Mouse (Mus musculus) heart, adult 2 months (tissue): ENCODE data around the gene Tspan6.

Experiments
- CTCF ChIP-seq: fragments of 200-600 bp; IDR thresholded peaks from 2 replicates; pipeline ENCODE4 v1.8.1; 2022; ENCODE audit warnings: antibody characterized with exemption, mild to moderate bottlenecking, moderate library complexity
- POLR2A ChIP-seq: fragments of 200-500 bp; IDR thresholded peaks from 2 replicates; pipeline ENCODE4 v1.6.1; 2011; ENCODE audit warnings: mild to moderate bottlenecking, low read depth, low read length, control low read depth; ENCODE audit not compliant: insufficient read depth

DNA sequence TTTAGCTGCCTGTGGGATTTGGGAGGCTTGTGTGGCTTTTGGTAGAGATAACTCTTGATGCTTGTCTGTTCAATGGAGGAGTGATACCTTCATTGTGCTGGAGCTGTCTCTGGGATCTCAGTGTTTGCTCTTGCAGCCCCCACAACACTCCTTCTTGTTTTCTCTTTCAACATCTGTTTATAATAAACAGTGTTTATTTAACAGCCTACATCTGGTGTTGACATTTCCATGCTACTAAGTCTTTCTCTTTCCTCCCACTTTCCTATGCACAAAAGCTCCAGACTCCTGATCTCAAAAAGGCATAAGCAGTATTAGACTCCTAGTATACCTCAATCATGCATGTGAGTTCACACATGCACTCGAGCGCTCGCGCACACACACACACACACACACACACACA is 44.6 kb downstream of the Tspan6 start:
- TF ChIP-seq POLR2A, result no peak
- TF ChIP-seq CTCF, result no peak
